Mouse (Mus musculus): Measurements from ENCODE around the gene Setd2. TPM values are rescaled to one million over a fixed set of nuclear protein-coding genes. Genes with fewer than 3 reads are reported as not detected.
A peak's percentile ranks its signal among the peaks of the same experiment; 100 is the strongest.

Setd2 gene
- polyA plus RNA-seq, 1 experiment from 2014 or later: 19.1 TPM

DNA sequence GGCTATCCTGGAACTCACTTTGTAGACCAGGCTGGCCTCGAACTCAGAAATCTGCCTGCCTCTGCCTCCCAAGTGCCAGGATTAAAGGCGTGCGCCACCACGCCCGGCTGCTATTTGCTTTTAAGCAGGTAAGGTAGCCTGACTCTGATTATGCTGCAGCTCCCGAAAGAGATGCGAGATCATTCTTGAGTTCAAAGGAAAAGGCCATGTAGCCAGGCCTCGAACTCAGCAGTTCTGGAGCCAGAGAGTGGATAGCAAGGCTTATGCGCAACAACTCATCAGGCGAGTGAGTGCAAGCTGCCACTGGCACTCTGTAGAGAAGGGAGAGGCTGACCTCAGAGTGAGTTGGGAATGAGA is 123.2 kb downstream of the Setd2 start:
- peaks cover 53% of the 10 kb centered on the region for H3K4me1 ChIP-seq
- no peaks in the 10 kb centered on the region for H3K9me3 ChIP-seq
- H3K4me2 ChIP-seq: peak overlapping the region; percentile 86
- H3K4me3 ChIP-seq: peak overlapping the region; percentile 81
- 79% methylated on average over 10 of the region's 10 CpGs for WGBS
- peaks cover 8% of the 10 kb centered on the region for H3K36me3 ChIP-seq
- no peak for ATAC-seq (ENCODE audit: extremely low read depth, insufficient number of reproducible peaks, low FRiP score, low TSS enrichment)
- peak overlapping the region; percentile 78 for H3K9ac ChIP-seq
- H3K27ac ChIP-seq (replicated peaks): peak overlapping the region; percentile 93
- H3K27me3 ChIP-seq (replicated peaks): peaks cover 22% of the 10 kb centered on the region

GRCm38 (mm10) chr9:110656249-110657221 is 124.1 kb downstream of the Setd2 start, which contains the start of gene Ccdc12:
Gene Ccdc12 (plus strand): TSS chr9:110656503.
- Histone ChIP-seq H3K4me2 (peak within 1 kb of the TSS; percentile 86), H3K36me3 (peaks cover 8% of the 10 kb centered on the region), H3K27me3 (replicated peaks) (peaks cover 16% of the 10 kb centered on the region), H3K9me3 (no peaks in the 10 kb centered on the region), H3K4me1 (peaks cover 60% of the 10 kb centered on the region), H3K4me3 (peak within 1 kb of the TSS; percentile 81), H3K27ac (replicated peaks) (peak within 1 kb of the TSS; percentile 93), H3K9ac (peak within 1 kb of the TSS; percentile 93)
- WGBS: under 1% methylated on average over 52 of the region's 52 CpGs
- peak; percentile 81 for ATAC-seq (ENCODE audit: extremely low read depth, insufficient number of reproducible peaks, low FRiP score, low TSS enrichment)

DNA sequence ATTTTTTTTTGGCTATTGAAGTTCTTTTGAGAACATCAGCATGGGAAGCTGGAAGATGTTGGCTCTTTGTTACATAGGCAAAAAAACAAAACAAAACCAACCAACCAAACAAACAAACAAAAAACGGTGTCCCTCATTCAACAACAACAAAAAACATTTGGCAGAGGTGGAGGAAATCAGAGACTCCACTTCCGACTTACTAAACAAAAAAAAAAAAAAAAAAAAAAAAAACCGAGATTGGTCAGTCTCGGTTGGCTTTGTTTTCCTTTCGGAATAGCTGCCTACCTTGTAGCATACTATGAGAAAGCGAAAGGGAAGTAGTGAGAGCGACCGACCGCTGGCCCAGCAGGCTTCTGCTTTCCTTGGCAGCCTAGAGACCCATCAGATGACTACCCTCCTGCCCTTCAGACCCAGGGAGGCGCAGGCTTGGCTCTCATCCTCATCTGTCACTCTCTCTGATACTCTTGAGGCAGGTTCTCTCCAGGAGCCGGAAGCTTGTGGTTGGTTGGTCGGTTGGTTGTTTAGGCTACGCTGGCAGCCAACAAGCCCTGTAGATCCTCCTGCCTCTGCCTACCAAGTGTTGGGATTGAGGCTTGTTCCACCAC is 125.2 kb downstream of the Setd2 start:
- Histone ChIP-seq H3K4me1 (peaks cover 51% of the 10 kb centered on the region), H3K9me3 (no peaks in the 10 kb centered on the region), H3K9ac (peak overlapping the region; percentile 93), H3K27me3 (replicated peaks) (peaks cover 5% of the 10 kb centered on the region; the same call in 1 of the 2 replicates), H3K4me2 (peak overlapping the region; percentile 86), H3K4me3 (peak overlapping the region; percentile 81), H3K27ac (replicated peaks) (peak overlapping the region; percentile 93), H3K36me3 (peaks cover 8% of the 10 kb centered on the region)
- no peak for ATAC-seq (ENCODE audit: extremely low read depth, insufficient number of reproducible peaks, low FRiP score, low TSS enrichment)
- 64% methylated on average over 13 of the region's 13 CpGs for WGBS

- Histone ChIP-seq H3K9ac (no peak overlapping the region), H3K36me3 (peaks cover 8% of the 10 kb centered on the region), H3K27ac (replicated peaks) (no peak overlapping the region), H3K4me3 (no peak overlapping the region), H3K4me2 (no peak overlapping the region), H3K9me3 (no peaks in the 10 kb centered on the region), H3K27me3 (replicated peaks) (no peaks in the 10 kb centered on the region), H3K4me1 (peaks cover 44% of the 10 kb centered on the region)
- 87% methylated on average over 12 of the region's 12 CpGs for WGBS
- ATAC-seq (ENCODE audit: extremely low read depth, insufficient number of reproducible peaks, low FRiP score, low TSS enrichment): no peak
These were observed 127.1 kb downstream of the Setd2 start for GRCm38 (mm10) chr9:110659521-110659920.

DNA sequence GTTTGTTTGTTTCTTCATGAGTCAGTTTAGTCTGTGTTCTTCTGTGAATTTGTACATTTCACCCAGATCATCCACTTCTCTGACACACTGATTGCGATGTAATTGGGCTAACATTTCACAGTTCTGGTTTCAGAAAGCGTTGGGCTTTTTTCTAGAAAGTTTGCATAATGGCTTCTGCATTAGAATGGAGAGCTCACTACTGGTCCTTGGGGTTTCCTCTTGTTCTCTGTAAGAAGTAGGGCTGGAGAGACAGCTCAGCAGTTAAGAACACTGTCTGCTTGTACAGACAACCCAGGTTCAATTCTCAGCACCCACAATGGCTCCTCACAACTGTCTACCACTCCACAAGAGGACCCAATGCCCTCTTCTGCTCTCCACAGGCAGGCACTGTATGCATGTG is 127.8 kb downstream of the Setd2 start:
- Histone ChIP-seq H3K9me3 (no peaks in the 10 kb centered on the region), H3K9ac (no peak overlapping the region), H3K4me2 (no peak overlapping the region), H3K4me3 (no peak overlapping the region), H3K27me3 (replicated peaks) (no peaks in the 10 kb centered on the region), H3K27ac (replicated peaks) (no peak overlapping the region), H3K36me3 (peaks cover 8% of the 10 kb centered on the region), H3K4me1 (peaks cover 45% of the 10 kb centered on the region)
- no peak for ATAC-seq (ENCODE audit: extremely low read depth, insufficient number of reproducible peaks, low FRiP score, low TSS enrichment)
- 84% methylated on average over 2 of the region's 2 CpGs for WGBS

GRCm38 (mm10) chr9:110660856-110661612 is 128.6 kb downstream of the Setd2 start:
- no peak overlapping the region for H3K4me2 ChIP-seq
- no peak overlapping the region for H3K4me3 ChIP-seq
- ATAC-seq (ENCODE audit: extremely low read depth, insufficient number of reproducible peaks, low FRiP score, low TSS enrichment): no peak
- 57% methylated on average over 7 of the region's 7 CpGs for WGBS
- peaks cover 8% of the 10 kb centered on the region for H3K36me3 ChIP-seq
- H3K9me3 ChIP-seq: no peaks in the 10 kb centered on the region
- peaks cover 47% of the 10 kb centered on the region for H3K4me1 ChIP-seq
- no peak overlapping the region for H3K9ac ChIP-seq
- no peak overlapping the region for H3K27ac ChIP-seq (replicated peaks)
- no peaks in the 10 kb centered on the region for H3K27me3 ChIP-seq (replicated peaks)

- H3K9ac ChIP-seq: no peak overlapping the region
- H3K27ac ChIP-seq (replicated peaks): no peak overlapping the region
- no peak for ATAC-seq (ENCODE audit: extremely low read depth, insufficient number of reproducible peaks, low FRiP score, low TSS enrichment)
- 82% methylated on average over 1 of the region's 1 CpGs for WGBS
- H3K4me3 ChIP-seq: no peak overlapping the region
- no peaks in the 10 kb centered on the region for H3K27me3 ChIP-seq (replicated peaks)
- H3K9me3 ChIP-seq: no peaks in the 10 kb centered on the region
- H3K36me3 ChIP-seq: peaks cover 8% of the 10 kb centered on the region
- no peak overlapping the region for H3K4me2 ChIP-seq
- H3K4me1 ChIP-seq: peaks cover 56% of the 10 kb centered on the region
These were observed 130.4 kb downstream of the Setd2 start for GRCm38 (mm10) chr9:110662844-110663243.

DNA sequence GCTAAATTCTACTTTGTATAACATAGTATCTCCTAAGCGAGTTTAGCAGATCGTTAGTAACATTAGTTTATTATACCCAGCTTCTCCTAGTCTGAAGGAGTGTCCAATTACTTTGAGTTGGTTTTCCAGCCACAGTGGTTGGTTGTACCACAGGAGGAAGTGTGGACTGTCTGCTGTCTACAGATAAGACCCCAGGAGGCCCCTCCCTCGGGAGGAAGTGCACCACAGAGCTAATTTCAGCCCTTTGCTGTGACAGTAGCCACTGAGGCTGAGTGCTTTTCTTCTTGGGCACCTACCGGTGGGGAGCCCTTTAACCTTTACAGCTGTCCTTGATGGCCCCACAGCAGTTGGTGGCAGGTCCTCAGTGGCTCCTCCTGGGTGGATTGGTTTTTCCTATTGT is 133.5 kb downstream of the Setd2 start:
- Histone ChIP-seq H3K27ac (replicated peaks) (peak overlapping the region; percentile 85), H3K4me1 (peaks cover 78% of the 10 kb centered on the region), H3K4me2 (peak overlapping the region; percentile 57), H3K4me3 (peak overlapping the region; percentile 24), H3K9ac (peak overlapping the region; percentile 67), H3K9me3 (no peaks in the 10 kb centered on the region), H3K36me3 (no peaks in the 10 kb centered on the region), H3K27me3 (replicated peaks) (no peaks in the 10 kb centered on the region)
- WGBS: 12% methylated on average over 4 of the region's 4 CpGs
- peak; percentile 74 for ATAC-seq (ENCODE audit: extremely low read depth, insufficient number of reproducible peaks, low FRiP score, low TSS enrichment)

- Histone ChIP-seq H3K9me3 (no peaks in the 10 kb centered on the region), H3K36me3 (no peaks in the 10 kb centered on the region), H3K4me3 (peak overlapping the region; percentile 24), H3K9ac (peak overlapping the region; percentile 67), H3K4me1 (peaks cover 78% of the 10 kb centered on the region), H3K27ac (replicated peaks) (peak overlapping the region; percentile 85), H3K27me3 (replicated peaks) (no peaks in the 10 kb centered on the region), H3K4me2 (peak overlapping the region; percentile 57)
- WGBS: 24% methylated on average over 8 of the region's 8 CpGs
- peak; percentile 50; the same call in 1 of the 2 replicates for ATAC-seq (ENCODE audit: extremely low read depth, insufficient number of reproducible peaks, low FRiP score, low TSS enrichment)
These were observed 134.0 kb downstream of the Setd2 start for GRCm38 (mm10) chr9:110666374-110666773.

DNA sequence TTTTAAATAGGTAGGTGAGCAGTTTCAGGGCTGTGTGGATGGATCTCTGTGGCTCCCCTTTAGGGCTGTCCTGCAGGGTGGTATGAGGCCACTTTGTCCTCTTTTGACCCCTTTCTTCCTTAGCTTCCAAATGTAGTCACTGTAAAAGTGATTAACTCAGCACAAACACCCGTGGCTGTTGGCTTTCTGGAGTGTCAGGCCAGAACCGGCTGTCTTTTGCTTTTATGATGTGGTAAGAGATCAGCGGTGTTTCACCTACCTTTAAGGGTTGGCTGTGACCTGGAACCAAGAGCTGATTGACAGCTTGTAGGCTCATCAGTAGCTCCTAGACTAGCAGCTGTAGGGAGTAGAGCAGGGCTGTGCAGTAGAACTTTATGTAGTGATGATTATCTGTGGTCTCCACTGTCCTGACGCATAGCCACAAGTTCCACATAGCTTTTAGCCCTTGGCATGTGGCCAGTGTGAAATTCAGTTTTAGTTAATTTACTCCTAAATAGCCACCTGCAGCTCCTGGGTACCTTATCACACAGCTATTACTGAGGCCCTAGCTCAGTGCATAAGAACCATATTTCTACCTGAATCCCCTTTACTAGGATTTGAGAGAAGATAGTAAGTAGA is 134.9 kb downstream of the Setd2 start:
- Histone ChIP-seq H3K4me1 (peaks cover 84% of the 10 kb centered on the region), H3K9ac (peak overlapping the region; percentile 52)

More for the DNA sequence above, 134.9 kb downstream of the Setd2 start:
- H3K27ac ChIP-seq (replicated peaks): peak overlapping the region; percentile 85; the same call in 1 of the 2 replicates
- no peaks in the 10 kb centered on the region for H3K36me3 ChIP-seq
- H3K27me3 ChIP-seq (replicated peaks): no peaks in the 10 kb centered on the region
- 35% methylated on average over 4 of the region's 4 CpGs for WGBS
- no peaks in the 10 kb centered on the region for H3K9me3 ChIP-seq
- ATAC-seq (ENCODE audit: extremely low read depth, insufficient number of reproducible peaks, low FRiP score, low TSS enrichment): no peak
- no peak overlapping the region for H3K4me3 ChIP-seq
- peak overlapping the region; percentile 57 for H3K4me2 ChIP-seq
